Mouse (Mus musculus): ENCODE measurements at regions not wholly inside any gene's neighbourhood (a gene's known extent, or its start where the extent isn't known, plus 50 kb on each side); places are given as distances from the start of the nearest gene placed in this dataset.

GRCm38 (mm10) chr6:88984863-88985262 is 82.8 kb downstream of the Tpra1 start:
- no peak for TF ChIP-seq CTCF (IDR thresholded peaks at IDR 0.05; ENCODE audit: extremely low read depth, insufficient read depth, insufficient read length, insufficient replicate concordance)
- TF ChIP-seq POLR2A (IDR thresholded peaks at IDR 0.05; ENCODE audit: low read depth, low read length), result no peak

All from spleen, adult 2 months (tissue).